Mouse (Mus musculus): ENCODE measurements around the gene Ankzf1.
A peak's percentile ranks its signal among the peaks of the same experiment; 100 is the strongest.

DNA sequence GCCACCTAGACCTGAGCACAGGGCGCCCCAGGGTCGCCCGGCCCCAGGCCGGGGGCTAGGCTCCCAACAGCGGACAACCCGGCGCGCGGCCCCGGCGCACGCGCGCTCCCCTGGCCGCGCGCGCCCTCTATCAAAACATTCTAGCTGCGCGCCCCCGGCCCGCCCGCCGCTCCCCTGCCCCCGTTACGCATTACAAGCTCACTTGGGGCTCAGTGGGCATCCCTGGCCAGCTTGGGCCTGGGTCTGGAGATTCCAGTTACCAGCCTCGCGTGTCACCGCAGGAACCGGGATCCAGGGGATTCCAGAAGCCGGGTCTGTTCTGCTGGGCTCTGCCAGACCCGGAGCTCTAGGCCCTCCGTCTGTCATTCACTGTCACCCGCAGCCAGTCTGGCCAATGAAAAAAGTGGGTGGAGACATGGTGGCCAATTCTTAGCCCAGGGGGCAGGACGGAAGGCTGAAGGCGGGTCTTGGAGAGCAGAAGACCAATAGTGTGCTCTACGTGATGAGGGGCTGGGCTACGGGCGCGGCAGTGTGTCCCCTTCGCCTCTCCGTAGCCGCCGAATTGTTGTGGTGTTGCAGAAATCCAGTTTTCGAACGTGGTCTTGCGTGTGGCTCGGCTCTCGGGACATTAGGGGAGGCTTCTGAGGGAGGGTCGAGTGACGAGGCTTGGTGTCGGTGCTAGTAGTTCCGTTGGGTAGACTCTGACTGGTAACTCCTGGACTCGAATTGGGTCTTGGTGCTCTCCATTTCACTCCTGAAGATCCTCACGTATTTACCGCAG lies at the start of gene Ankzf1, which contains the start of gene Atg9a:
- TF ChIP-seq CTCF (IDR thresholded peaks at IDR 0.05; ENCODE audit: low read depth) (peak; percentile 19; the same call in 1 of the 2 replicates), EP300 (IDR thresholded peaks at IDR 0.05; ENCODE audit: low read depth) (peak; percentile 67)

Measured in liver, postnatal 0 days (tissue).